Mouse (Mus musculus) G1E (cell line): ENCODE data around the gene Rps19bp1. TPM values are rescaled to one million over a fixed set of nuclear protein-coding genes. Genes with fewer than 3 reads are reported as not detected.

Experiments
- ATAC-seq: 2 replicates; pipeline ENCODE4 v1.8.0; 2016; ENCODE audit warnings: mild to moderate bottlenecking; ENCODE audit not compliant: insufficient number of reproducible peaks, poor library complexity, low FRiP score, severe bottlenecking; ENCODE audit errors: extremely low read depth
- DNase-seq: peaks from one replicate; pipeline ENCODE4 v3.0.0; 2012; ENCODE audit warnings: low spot score
- H3K27me3 ChIP-seq: 2 replicates; pipeline ENCODE4 v1.6.1; 2012; ENCODE audit warnings: mild to moderate bottlenecking, low read length, inconsistent platforms; ENCODE audit not compliant: insufficient read depth
- H3K36me3 ChIP-seq: replicated peaks from 2 replicates; pipeline ENCODE3; 2012; ENCODE audit warnings: mild to moderate bottlenecking, inconsistent platforms
- H3K4me1 ChIP-seq: 2 replicates; pipeline ENCODE4 v1.6.1; 2012; ENCODE audit warnings: low read depth, low read length, inconsistent platforms, mixed read lengths; ENCODE audit not compliant: insufficient read depth
- H3K4me3 ChIP-seq: 2 replicates; pipeline ENCODE4 v1.5.1; 2012; ENCODE audit warnings: low read depth, mild to moderate bottlenecking, inconsistent platforms, low read length, moderate library complexity, mixed read lengths
- H3K9me3 ChIP-seq: replicated peaks from 2 replicates; pipeline ENCODE4 v1.6.1; 2012; ENCODE audit warnings: inconsistent platforms
- CTCF ChIP-seq: IDR thresholded peaks from 2 replicates; pipeline ENCODE4 v1.5.1; 2012; ENCODE audit warnings: low read depth, low read length, inconsistent platforms, mixed read lengths
- GATA1 ChIP-seq: IDR thresholded peaks from 2 replicates; pipeline ENCODE4 v1.6.1; 2012; ENCODE audit warnings: borderline replicate concordance, low read length, inconsistent platforms, mixed read lengths
- GATA2 ChIP-seq: IDR thresholded peaks from 2 replicates; pipeline ENCODE4 v1.6.1; 2012; ENCODE audit warnings: low read depth, low read length, inconsistent platforms, borderline replicate concordance
- POLR2AphosphoS5 ChIP-seq: IDR thresholded peaks from 2 replicates; pipeline ENCODE4 v1.6.1; 2012; ENCODE audit warnings: low read depth, low read length, inconsistent platforms; ENCODE audit not compliant: insufficient replicate concordance
- TAL1 ChIP-seq: conservative IDR thresholded peaks from 2 replicates; pipeline ENCODE4 v1.6.1; 2012; ENCODE audit warnings: low read depth, low read length, inconsistent platforms, mixed read lengths
- polyA plus RNA-seq: library from polyadenylated mRNA; stranded (reverse); fragments of >175 nt; gene quantifications from 2 replicates; pipeline ENCODE4 v1.2.3, GENCODE M21; 2012
- total RNA-seq, 2 experiments: library from RNA; stranded (forward) in 1 of 2; stranded (reverse) in 1 of 2; fragments of 200-1000 nt in 1 of 2; fragments of >200 nt in 1 of 2; fragmentation: Nextera tagmentation in 1 of 2; gene quantifications; 2 replicates each; pipeline ENCODE4 v1.2.3; 2014 to 2017

The Rps19bp1 gene
- total and polyA plus RNA-seq, 3 experiments: 25.9 to 67.2 (median 46.5) TPM

DNA sequence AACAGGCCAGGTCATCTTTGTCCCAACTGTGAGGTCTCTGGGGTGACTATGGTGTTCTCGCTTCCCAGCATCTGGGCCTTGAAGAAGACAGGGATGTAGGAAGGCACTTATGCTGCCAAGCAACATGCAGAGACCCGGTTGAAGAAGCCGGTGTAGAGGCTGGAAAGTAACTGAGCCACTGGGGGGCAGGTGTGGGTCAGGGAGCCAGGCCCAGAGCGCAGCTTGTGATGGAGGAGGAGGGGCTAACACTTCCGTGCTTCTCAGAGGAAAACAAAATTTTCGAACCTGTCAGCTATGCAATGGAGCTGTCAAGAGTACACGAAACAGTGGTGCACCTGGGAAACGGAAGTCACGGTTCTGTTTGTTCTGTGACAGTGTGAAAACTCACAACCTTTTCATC is 13.0 kb upstream of the Rps19bp1 start:
- TF ChIP-seq GATA1 (no peak), GATA2 (no peak), TAL1 (no peak), CTCF (no peak), POLR2AphosphoS5 (no peak)
- DNase-seq (no peak), ATAC-seq (no peak)
- Histone ChIP-seq H3K4me3 (no peak overlapping the region), H3K4me1 (no peaks in the 10 kb centered on the region), H3K9me3 (no peaks in the 10 kb centered on the region), H3K27me3 (peaks cover 11% of the 10 kb centered on the region), H3K36me3 (no peaks in the 10 kb centered on the region)

GRCm38 (mm10) chr15:80271858-80272396 is 7.8 kb upstream of the Rps19bp1 start:
- TF ChIP-seq POLR2AphosphoS5: no peak
- TF ChIP-seq GATA1: no peak
- no peak for TF ChIP-seq TAL1
- TF ChIP-seq GATA2: no peak
- TF ChIP-seq CTCF: no peak
- H3K4me1 ChIP-seq: no peaks in the 10 kb centered on the region
- peaks cover 4% of the 10 kb centered on the region for H3K27me3 ChIP-seq
- no peak overlapping the region for H3K4me3 ChIP-seq
- H3K36me3 ChIP-seq: no peaks in the 10 kb centered on the region
- peaks cover 14% of the 10 kb centered on the region for H3K9me3 ChIP-seq
- DNase-seq (no peak), ATAC-seq (no peak)

GRCm38 (mm10) chr15:80266281-80266680 is 2.2 kb upstream of the Rps19bp1 start:
- Histone ChIP-seq H3K4me1 (peaks cover 21% of the 10 kb centered on the region), H3K4me3 (no peak overlapping the region), H3K27me3 (peaks cover 3% of the 10 kb centered on the region), H3K9me3 (peaks cover 14% of the 10 kb centered on the region), H3K36me3 (peaks cover 19% of the 10 kb centered on the region)
- no peak for ATAC-seq
- DNase-seq: peak; percentile 57
- peak; percentile 61; the same call in 1 of the 2 replicates for TF ChIP-seq CTCF
- TF ChIP-seq POLR2AphosphoS5: no peak
- TF ChIP-seq GATA2: no peak

DNA sequence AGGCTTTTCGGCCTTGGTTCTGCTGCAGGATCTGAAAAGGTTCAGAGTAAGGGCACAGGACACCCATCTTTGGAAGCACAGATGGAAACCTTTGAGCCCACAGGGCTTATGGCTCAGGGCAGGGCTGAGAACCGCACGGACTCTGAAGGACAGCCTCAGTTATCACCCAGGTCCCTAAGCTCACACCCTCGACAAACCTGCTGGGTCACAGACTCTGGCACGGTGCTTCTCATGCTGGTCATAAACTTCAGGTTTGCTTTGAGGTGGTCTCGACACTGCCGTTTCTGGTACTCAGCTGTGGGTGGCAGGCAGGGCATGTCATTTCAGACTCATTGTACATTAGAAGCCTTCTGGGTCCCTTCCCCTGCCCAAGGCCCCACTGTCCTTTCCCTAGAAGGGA is 3.0 kb downstream of the Rps19bp1 start:
- no peak overlapping the region for H3K4me3 ChIP-seq
- H3K4me1 ChIP-seq: peaks cover 69% of the 10 kb centered on the region
- ATAC-seq (no peak), DNase-seq (no peak)
- H3K9me3 ChIP-seq: no peaks in the 10 kb centered on the region
- TF ChIP-seq CTCF (no peak), GATA1 (no peak), GATA2 (no peak), TAL1 (no peak)
- H3K36me3 ChIP-seq: peaks cover 71% of the 10 kb centered on the region
- no peaks in the 10 kb centered on the region for H3K27me3 ChIP-seq

DNA sequence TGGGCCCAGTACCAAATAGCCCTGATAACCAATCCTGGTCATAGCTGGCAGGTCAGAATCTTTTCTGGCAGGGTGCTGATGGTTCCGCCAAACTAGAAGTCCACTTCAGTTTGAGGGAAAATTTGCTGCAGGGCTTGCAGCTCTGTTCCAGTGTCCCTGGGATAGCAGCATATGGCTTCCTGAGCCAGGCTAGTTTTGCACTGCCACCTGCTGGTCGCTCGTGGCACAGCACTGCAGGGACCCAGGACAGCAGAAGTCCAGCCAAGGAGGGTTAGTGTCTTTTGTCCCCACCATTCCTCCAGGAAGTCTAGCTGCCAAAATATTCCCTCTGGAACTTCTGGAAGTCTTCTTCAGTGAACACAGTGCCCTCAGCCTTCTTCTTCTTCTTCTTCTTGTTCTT is 3.4 kb downstream of the Rps19bp1 start:
- TF ChIP-seq CTCF (peak; percentile 98), GATA2 (no peak)
- Histone ChIP-seq H3K27me3 (no peaks in the 10 kb centered on the region), H3K9me3 (0 out of 2 replicates have a peak, but pooled peaks cover under 1% of the 10 kb centered on the region), H3K4me1 (peaks cover 70% of the 10 kb centered on the region), H3K36me3 (peaks cover 75% of the 10 kb centered on the region), H3K4me3 (no peak overlapping the region)
- peak; percentile 71 for DNase-seq
- no peak for ATAC-seq

- H3K4me1 ChIP-seq: peaks cover 77% of the 10 kb centered on the region
- TF ChIP-seq POLR2AphosphoS5 (no peak), TAL1 (no peak), GATA1 (no peak), GATA2 (no peak), CTCF (no peak)
- H3K36me3 ChIP-seq: peaks cover 86% of the 10 kb centered on the region
- H3K9me3 ChIP-seq: peaks cover 12% of the 10 kb centered on the region
- DNase-seq (no peak), ATAC-seq (no peak)
- H3K27me3 ChIP-seq: no peaks in the 10 kb centered on the region
- H3K4me3 ChIP-seq: no peak overlapping the region
These were observed 4.6 kb downstream of the Rps19bp1 start for GRCm38 (mm10) chr15:80259406-80260045.
